Mouse (Mus musculus) thymus, postnatal 4 days (tissue): ENCODE data around the gene Pomp.

Experiments used
- DNase-seq: peaks from one replicate; pipeline ENCODE4 v3.0.0; 2021

The Pomp gene

DNA sequence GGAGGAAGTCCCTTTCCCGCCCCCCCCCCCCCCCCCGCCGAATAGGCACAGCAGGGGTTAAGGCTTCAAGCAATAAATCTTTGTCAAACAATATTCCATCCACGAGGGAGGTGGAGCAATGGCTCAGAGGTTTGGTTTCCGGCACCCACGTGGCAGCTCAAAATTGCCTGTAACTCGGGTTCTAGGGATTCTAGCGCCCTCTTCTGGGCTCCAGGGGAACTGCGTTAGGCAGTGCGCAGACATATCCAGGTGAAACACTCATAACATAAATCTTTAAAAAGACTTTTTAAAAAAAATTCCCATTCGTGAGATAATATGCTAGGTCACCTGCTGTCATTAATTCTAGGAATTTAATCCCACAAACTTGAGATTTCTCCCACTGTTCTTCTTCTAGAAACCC lies 46.9 kb downstream of the Pomp start:
- peak; percentile 16 for DNase-seq

DNA sequence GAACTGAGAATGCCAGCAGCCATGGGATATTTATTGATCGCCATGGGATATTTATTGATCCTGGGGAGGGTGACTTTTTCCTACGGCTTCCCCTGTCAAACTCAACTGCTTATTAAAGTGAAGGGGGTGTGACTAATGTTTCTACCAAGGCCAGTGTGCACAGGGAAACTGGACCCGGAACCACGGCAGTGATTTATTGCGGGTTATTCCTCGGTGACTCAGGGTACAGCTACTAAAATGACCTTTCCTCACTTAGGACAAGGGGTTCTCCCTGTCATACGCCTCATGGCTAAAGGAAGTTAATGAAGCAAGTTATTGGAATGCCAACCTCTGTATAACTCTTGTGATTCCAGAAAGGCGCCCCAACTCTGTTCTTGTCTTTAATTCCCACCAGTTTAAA lies 47.6 kb downstream of the Pomp start:
- DNase-seq = no peak

DNA sequence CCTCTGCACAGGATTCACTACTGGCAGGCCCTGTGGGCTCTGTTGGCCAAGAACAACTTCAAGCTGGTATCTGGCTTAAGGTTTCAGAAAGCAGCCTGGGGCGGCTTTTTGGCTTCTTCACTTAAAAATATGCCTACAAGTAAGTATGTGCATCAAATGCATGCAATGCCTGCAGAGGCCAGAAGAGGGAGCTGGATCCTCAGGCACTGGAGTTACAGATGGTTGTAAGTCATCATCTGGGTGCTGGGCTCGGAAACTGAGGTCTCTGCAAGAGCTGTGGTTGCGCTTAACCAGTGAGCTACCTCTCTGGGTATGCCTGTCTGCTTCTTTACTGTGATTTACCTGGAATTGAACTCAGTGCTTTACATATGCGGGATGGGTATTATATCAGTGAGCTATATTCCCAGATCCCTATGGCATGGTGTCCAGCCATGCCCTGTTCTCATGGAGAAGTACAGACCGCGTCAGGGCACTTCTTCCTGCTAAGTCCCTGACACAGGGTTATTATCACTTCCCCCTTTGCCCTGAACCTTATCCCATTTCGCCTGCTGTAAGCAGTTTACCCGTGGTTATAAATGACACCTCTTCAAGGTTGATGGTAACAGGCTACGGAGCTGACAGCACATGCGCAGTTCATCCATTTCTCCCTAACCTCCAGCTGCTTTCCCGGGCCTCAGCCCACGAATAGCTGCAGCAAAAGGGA lies 50.7 kb downstream of the Pomp start:
- peak; percentile 25 for DNase-seq

DNA sequence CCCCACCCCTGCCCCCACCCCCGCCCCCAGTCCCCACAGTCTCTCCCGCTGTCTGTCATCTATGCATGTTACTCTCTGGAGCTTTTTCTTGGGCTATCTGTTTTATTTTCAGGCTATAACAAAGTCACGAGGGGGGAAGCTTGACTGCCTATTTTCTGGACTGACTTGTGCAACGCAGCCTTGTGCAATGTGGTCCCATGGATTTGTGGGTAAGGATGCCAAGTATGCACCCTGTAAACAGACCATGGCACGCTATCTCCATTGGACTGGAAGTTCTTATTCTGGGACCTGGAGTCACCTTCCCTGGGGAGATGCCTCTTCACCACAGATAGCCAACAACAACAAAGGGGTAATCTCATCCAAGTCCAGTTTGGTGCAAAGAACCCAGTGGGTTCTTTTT lies 51.5 kb downstream of the Pomp start:
- DNase-seq = no peak

DNA sequence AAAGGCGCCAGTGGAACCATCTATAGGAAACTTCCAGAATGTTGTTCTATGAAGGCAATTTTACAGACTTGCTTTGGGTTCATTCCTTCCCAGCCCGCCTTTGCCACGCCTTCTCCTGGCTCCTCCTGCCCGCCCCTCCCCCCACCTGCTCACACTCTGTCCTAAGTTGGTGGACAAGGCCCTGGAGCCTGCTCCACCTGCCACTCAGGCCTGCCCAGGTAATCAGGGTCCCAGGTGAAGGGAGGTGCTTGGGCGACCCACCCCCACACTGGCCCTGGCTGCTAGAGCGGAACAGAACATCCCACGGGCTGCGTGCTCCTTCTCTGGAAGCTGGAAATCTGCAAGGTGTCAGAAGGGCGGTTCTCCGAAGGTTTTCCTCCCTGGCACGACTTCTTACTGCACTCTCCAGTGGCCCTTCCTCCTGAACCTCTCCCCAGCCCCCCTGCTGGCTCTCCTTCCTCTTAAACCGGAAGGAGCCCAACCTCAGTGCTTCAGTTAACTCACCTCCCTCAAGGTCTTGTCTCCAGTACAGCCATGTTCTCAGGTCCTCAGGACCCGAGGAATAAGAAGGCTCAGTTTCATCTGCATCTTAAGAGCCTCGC lies 53.1 kb downstream of the Pomp start:
- no peak for DNase-seq

DNA sequence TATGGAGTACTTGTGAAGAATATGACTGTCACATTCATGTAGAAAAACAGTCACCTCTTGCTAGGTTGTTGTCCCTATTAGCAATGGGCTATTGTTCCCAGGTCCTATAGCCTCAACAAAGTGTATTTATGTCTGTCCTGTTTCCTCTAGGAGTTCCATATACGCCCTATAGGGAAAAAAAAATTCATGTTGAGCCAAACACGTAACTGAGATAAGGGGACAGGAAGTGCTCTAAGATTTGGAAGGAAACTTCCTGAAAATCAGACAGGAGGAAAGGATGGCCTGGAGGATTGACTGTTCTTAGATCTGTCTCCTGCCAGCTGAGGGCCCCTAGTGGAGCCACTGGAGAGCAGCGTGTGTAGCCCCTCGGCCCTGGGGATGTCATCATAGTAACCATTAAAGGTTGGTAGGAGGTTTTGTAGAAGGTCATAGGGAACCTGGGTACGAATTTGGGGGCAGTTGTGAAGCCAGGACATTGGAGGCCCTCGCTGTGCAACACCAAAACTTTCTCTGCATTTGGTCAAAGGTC lies 54.8 kb downstream of the Pomp start:
- DNase-seq = no peak

DNA sequence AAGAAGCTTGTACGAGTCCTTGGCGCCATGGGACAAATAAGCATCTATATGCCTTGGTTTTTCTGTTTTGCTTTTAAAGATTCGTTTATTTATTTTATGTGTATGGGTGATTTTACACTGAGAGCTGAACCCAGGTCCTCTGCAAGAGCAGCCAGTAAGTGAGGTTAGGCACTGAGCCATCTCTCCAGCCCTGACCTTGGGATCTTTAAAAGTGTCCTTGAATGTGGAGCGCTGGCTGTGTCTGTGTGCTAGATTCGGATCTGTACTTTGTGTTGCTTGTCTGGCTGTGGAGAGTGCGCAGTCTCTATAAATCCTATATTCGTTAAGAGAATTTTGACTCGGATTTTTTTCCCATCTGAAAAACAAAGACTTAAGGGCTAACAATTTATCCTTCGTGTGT lies 55.9 kb downstream of the Pomp start:
- no peak for DNase-seq

DNA sequence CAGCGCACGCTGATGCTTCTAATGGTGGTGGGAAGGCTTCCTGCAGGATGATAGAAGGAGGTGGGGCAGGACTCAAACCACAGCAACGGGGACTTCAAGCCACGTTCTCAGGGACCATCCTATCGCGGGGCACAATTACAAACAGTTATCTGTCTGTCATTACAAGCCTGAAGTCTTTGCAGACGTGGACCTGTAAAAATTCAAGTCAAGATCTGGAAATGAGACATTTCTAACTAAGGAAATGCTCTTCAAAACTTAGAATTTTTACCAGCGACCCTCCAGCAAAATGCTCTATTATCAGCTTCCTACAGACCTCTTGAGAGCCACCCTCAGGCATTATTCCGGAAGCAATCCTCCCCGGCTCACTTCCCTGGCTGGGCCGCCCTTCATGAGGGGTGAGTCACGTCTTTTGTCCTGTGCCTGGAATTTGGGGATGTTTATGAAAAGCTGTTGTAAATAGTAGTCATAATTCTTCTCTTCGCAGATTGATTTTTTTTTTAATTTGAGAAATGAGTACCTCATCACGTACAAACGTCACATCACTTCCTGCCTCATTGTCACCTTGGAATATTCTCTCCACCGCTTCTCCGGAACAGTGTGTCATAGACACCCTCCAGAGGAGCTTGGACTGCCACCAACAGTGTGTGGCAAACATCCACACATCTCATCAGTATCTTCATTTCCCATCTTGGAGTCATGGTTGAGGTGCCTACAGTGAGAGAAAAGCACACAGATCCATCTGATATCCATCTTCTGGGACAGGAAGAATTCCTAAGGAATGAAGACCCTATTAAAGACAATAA lies 58.0 kb downstream of the Pomp start:
- DNase-seq = no peak

DNA sequence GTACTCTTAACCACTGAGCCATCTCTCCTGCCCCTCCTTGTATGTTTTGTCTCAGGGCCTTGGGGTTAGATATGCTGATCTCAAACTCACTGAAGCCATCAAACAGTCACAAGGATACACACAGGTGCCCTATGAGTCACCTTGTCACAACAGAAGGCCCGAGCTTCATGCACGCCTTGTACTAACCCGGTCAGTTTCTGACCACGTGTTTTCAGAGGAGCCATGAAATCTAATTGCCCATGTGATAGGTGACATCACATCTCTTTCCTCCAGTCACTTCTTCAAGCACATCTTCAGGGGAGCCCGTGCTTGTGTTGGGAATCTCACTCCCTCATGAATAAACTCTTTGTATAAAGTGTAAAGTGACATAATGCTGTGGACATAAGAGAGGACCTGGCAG lies 64.4 kb downstream of the Pomp start:
- no peak for DNase-seq
